Mouse (Mus musculus) intestine, postnatal 0 days (tissue): ENCODE measurements at regions not wholly inside any gene's neighbourhood (a gene's known extent, or its start where the extent isn't known, plus 50 kb on each side); places are given as distances from the start of the nearest gene placed in this dataset.

ENCODE experiments used
- ATAC-seq: fragments of 200-750 bp; cut with Nextera tagmentation; 2 replicates; pipeline ENCODE4 v1.8.0; 2017; ENCODE audit warnings: mild to moderate bottlenecking, moderate TSS enrichment, moderate library complexity
- H3K27ac ChIP-seq: fragments of 300-500 bp; sonication (generic); 2 replicates; pipeline ENCODE4 v1.5.1; 2014; ENCODE audit warnings: mild to moderate bottlenecking, low read depth, low read length, moderate library complexity
- H3K27me3 ChIP-seq: fragments of 300-500 bp; sonication (generic); replicated peaks from 2 replicates; pipeline ENCODE4 v1.6.1; 2014; ENCODE audit warnings: low read length, mixed read lengths; ENCODE audit not compliant: control insufficient read depth, insufficient read depth
- H3K36me3 ChIP-seq: fragments of 300-500 bp; sonication (generic); 2 replicates; pipeline ENCODE4 v1.6.1; 2014; ENCODE audit warnings: mild to moderate bottlenecking, moderate library complexity; ENCODE audit not compliant: control insufficient read depth, insufficient read depth
- H3K4me1 ChIP-seq: fragments of 300-500 bp; sonication (generic); replicated peaks from 2 replicates; pipeline ENCODE4 v1.6.1; 2014; ENCODE audit warnings: antibody characterized with exemption, low read length, mixed read lengths; ENCODE audit not compliant: control insufficient read depth, insufficient read depth
- H3K4me2 ChIP-seq: fragments of 300-500 bp; sonication (generic); replicated peaks from 2 replicates; pipeline ENCODE4 v1.6.1; 2014; ENCODE audit warnings: low read depth, mild to moderate bottlenecking, moderate library complexity
- H3K4me3 ChIP-seq: fragments of 300-500 bp; sonication (generic); 2 replicates; pipeline ENCODE4 v1.5.1; 2014; ENCODE audit warnings: low read depth, low read length
- H3K9ac ChIP-seq: fragments of 300-500 bp; sonication (generic); 2 replicates; pipeline ENCODE4 v1.6.1; 2014; ENCODE audit warnings: mild to moderate bottlenecking, low read depth, low read length
- H3K9me3 ChIP-seq: fragments of 300-500 bp; sonication (generic); 2 replicates; pipeline ENCODE4 v1.6.1; 2016; ENCODE audit warnings: mixed run types; ENCODE audit not compliant: control insufficient read depth
- CTCF ChIP-seq: sonication (generic); IDR thresholded peaks from 2 replicates; pipeline ENCODE4 v1.5.1; 2016; ENCODE audit warnings: low read depth, mild to moderate bottlenecking, control low read depth, antibody characterized with exemption, moderate library complexity
- WGBS: fragments of 180-500 bp; shearing (Covaris S2); extraction: QIAGEN DNeasy Blood & Tissue Kit; methylation state at CpG from one replicate; pipeline ENCODE4 v1.1.7; 2014; 5-methylcytosine and 5-hydroxymethylcytosine counted together

DNA sequence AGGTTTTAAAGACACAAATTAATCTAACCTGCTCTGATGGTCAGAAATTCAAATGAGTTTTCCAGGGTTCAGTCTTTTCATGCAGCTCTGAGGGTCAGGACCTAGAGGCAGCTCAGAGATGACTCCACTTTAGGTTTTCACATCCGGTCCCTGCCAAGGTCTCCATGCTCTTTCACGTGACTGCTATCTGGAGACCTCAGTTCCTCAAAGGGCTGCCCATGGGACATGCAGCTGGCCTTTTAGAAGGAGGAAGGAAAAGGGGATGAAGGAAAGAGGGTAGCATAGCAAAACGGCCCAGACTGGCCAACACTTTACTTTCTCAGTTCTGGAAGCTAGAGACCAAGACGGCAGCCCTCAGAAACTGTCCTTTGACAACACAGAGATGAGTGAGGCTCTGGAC, 276.6 kb downstream of the Nuak1 start:
- no peaks in the 10 kb centered on the region for H3K4me1 ChIP-seq
- no peak for TF ChIP-seq CTCF
- no peak for ATAC-seq
- H3K36me3 ChIP-seq, result no peaks in the 10 kb centered on the region
- H3K9ac ChIP-seq, result no peak overlapping the region
- no peaks in the 10 kb centered on the region for H3K9me3 ChIP-seq
- no peaks in the 10 kb centered on the region for H3K27me3 ChIP-seq
- no peak overlapping the region for H3K4me2 ChIP-seq
- H3K4me3 ChIP-seq, result no peak overlapping the region
- 78% methylated on average over 4 of the region's 4 CpGs for WGBS
- H3K27ac ChIP-seq, result no peak overlapping the region

DNA sequence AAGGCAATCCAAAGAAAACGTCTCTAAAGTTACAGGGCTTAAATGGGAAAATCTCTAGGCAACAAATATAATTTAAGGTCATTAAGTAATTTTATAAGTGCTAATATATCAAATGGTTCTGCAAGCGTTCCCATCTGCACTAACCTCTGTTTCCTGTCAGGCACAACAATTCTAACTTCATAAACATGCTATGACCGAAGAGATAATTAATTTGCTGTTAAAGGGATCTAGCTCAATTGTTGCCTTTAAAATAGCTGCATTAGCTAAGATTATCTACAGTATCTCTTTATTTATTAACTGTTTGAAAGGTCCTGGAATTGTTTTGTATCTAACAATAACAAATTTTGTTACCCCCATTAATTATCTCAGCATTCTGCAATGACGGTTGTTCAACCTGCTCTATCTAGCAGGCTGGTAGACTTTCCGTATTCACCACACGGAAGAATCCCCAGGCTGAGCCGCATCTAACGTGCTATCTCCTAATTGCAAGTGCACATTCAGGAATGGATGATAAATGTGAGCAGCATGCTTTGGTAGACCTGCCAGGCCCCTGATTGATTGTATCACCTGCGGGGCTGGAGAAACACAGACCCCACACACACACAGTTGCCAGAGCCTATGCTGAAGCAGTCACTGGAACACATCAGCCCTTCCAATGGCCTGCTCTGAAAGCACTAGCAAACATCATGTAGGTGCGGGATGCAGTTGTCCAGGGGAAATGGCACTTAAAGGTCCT, 274.4 kb downstream of the Nuak1 start:
- no peak overlapping the region for H3K9ac ChIP-seq
- H3K9me3 ChIP-seq, result no peaks in the 10 kb centered on the region
- no peak overlapping the region for H3K27ac ChIP-seq
- no peaks in the 10 kb centered on the region for H3K4me1 ChIP-seq
- no peak for TF ChIP-seq CTCF
- H3K4me2 ChIP-seq, result no peak overlapping the region
- H3K4me3 ChIP-seq, result no peak overlapping the region
- H3K27me3 ChIP-seq, result no peaks in the 10 kb centered on the region
- 51% methylated on average over 10 of the region's 10 CpGs for WGBS
- H3K36me3 ChIP-seq, result no peaks in the 10 kb centered on the region
- no peak for ATAC-seq

GRCm38 (mm10) chr10:84166568-84166905, 273.9 kb downstream of the Nuak1 start:
- peak; percentile 62 for TF ChIP-seq CTCF
- H3K9ac ChIP-seq, result no peak overlapping the region
- 45% methylated on average over 3 of the region's 3 CpGs for WGBS
- no peaks in the 10 kb centered on the region for H3K36me3 ChIP-seq
- H3K27me3 ChIP-seq, result no peaks in the 10 kb centered on the region
- H3K27ac ChIP-seq, result no peak overlapping the region
- no peaks in the 10 kb centered on the region for H3K4me1 ChIP-seq
- no peaks in the 10 kb centered on the region for H3K9me3 ChIP-seq
- no peak for ATAC-seq
- no peak overlapping the region for H3K4me2 ChIP-seq
- no peak overlapping the region for H3K4me3 ChIP-seq

- Histone ChIP-seq H3K4me2 (no peak overlapping the region), H3K4me3 (no peak overlapping the region), H3K36me3 (no peaks in the 10 kb centered on the region), H3K27ac (no peak overlapping the region), H3K9me3 (no peaks in the 10 kb centered on the region), H3K27me3 (no peaks in the 10 kb centered on the region), H3K9ac (no peak overlapping the region), H3K4me1 (no peaks in the 10 kb centered on the region)
- ATAC-seq, result no peak
- TF ChIP-seq CTCF, result no peak
- 75% methylated on average over 4 of the region's 4 CpGs for WGBS
Observed at GRCm38 (mm10) chr10:84172828-84173321, 267.5 kb downstream of the Nuak1 start.

GRCm38 (mm10) chr10:84183239-84183638, 257.2 kb downstream of the Nuak1 start:
- no peak for TF ChIP-seq CTCF
- H3K27me3 ChIP-seq, result no peaks in the 10 kb centered on the region
- no peak overlapping the region for H3K27ac ChIP-seq
- ATAC-seq, result no peak
- 82% methylated on average over 2 of the region's 2 CpGs for WGBS
- H3K4me3 ChIP-seq, result no peak overlapping the region
- H3K9me3 ChIP-seq, result no peaks in the 10 kb centered on the region
- no peak overlapping the region for H3K4me2 ChIP-seq
- no peak overlapping the region for H3K9ac ChIP-seq
- no peaks in the 10 kb centered on the region for H3K4me1 ChIP-seq
- no peaks in the 10 kb centered on the region for H3K36me3 ChIP-seq

- no peak for ATAC-seq
- no peak overlapping the region for H3K4me3 ChIP-seq
- H3K27ac ChIP-seq, result no peak overlapping the region
- H3K9me3 ChIP-seq, result no peaks in the 10 kb centered on the region
- 57% methylated on average over 2 of the region's 2 CpGs for WGBS
- H3K36me3 ChIP-seq, result no peaks in the 10 kb centered on the region
- no peaks in the 10 kb centered on the region for H3K27me3 ChIP-seq
- TF ChIP-seq CTCF, result no peak
- no peak overlapping the region for H3K9ac ChIP-seq
- no peaks in the 10 kb centered on the region for H3K4me1 ChIP-seq
- H3K4me2 ChIP-seq, result no peak overlapping the region
Observed at GRCm38 (mm10) chr10:84186466-84186865, 253.9 kb downstream of the Nuak1 start.
